Mouse (Mus musculus) neural tube, embryonic 14.5 days (tissue): ENCODE data around the gene Zbed6. TPM values are rescaled to one million over a fixed set of nuclear protein-coding genes. Genes with fewer than 3 reads are reported as not detected.
"Not testable (repeated sequence)": the region's sequence is repeated elsewhere in the genome, so short reads cannot be mapped to it uniquely, and the experiment has no call there.

Experiments used
- ATAC-seq: fragments of 200-750 bp; cut with Nextera tagmentation; 2 replicates; pipeline ENCODE4 v1.8.0; 2017; ENCODE audit warnings: low read depth, mild to moderate bottlenecking, moderate TSS enrichment, moderate library complexity
- H3K27ac ChIP-seq: fragments of 300-500 bp; sonication (generic); 2 replicates; pipeline ENCODE4 v1.5.1; 2014; ENCODE audit warnings: low read depth, mild to moderate bottlenecking, control low read depth, low read length, moderate library complexity, mixed read lengths
- H3K27me3 ChIP-seq: fragments of 300-500 bp; sonication (generic); 2 replicates; pipeline ENCODE4 v1.6.1; 2014; ENCODE audit warnings: low read length; ENCODE audit not compliant: control insufficient read depth, insufficient read depth
- H3K36me3 ChIP-seq: fragments of 300-500 bp; sonication (generic); 2 replicates; pipeline ENCODE4 v1.6.1; 2014; ENCODE audit warnings: low read length, mixed read lengths; ENCODE audit not compliant: control insufficient read depth, insufficient read depth
- H3K4me1 ChIP-seq: fragments of 300-500 bp; sonication (generic); 2 replicates; pipeline ENCODE4 v1.6.1; 2014; ENCODE audit warnings: low read length; ENCODE audit not compliant: control insufficient read depth, insufficient read depth
- H3K4me2 ChIP-seq: fragments of 300-500 bp; sonication (generic); 2 replicates; pipeline ENCODE4 v1.6.1; 2014; ENCODE audit warnings: mild to moderate bottlenecking, low read depth, low read length, control low read depth
- H3K4me3 ChIP-seq: fragments of 300-500 bp; sonication (generic); 2 replicates; pipeline ENCODE4 v1.5.1; 2014; ENCODE audit warnings: low read depth, low read length, control low read depth, mixed read lengths
- H3K9ac ChIP-seq: fragments of 300-500 bp; sonication (generic); replicated peaks from 2 replicates; pipeline ENCODE4 v1.6.1; 2014; ENCODE audit warnings: low read depth, mild to moderate bottlenecking, control low read depth, low read length, mixed read lengths
- H3K9me3 ChIP-seq: fragments of 300-500 bp; sonication (generic); 2 replicates; pipeline ENCODE4 v1.6.1; 2016; ENCODE audit warnings: low read length; ENCODE audit not compliant: control insufficient read depth
- WGBS: fragments of 180-500 bp; shearing (Covaris S2); extraction: QIAGEN DNeasy Blood & Tissue Kit; methylation state at CpG from one replicate; pipeline ENCODE4 v1.1.7; 2014; 5-methylcytosine and 5-hydroxymethylcytosine counted together
- polyA plus RNA-seq: library from polyadenylated mRNA; unstranded; fragments of >200 nt; fragmentation: Nextera tagmentation; extraction: Ambion mirVana; gene quantifications from 2 replicates; pipeline ENCODE4 v1.2.1, GENCODE M21; 2014

Zbed6 gene
- polyA plus RNA-seq, 1 experiment from 2014 or later = not detected

DNA sequence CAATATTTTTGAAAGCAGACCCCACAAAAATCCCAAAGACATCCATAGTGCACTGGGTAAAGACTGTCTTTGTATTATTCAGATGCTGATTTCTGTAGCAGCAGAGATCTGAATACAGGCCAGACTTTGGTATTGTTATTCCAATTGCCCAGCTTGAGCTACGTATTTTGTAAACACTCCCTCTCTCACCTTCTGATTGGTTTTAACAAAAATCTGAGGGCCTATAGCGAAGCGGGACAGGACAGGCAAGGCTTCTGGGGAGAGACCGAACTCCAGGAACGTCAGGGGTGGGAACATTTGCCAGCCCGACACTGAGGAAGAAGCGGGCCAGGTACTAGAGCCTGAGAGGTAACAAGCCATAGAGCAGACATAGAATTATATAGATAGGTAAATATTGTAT, 7.0 kb upstream of the Zbed6 start:
- H3K9ac ChIP-seq = no peak overlapping the region
- WGBS = 37% methylated on average over 7 of the region's 7 CpGs
- H3K9me3 ChIP-seq = no peaks in the 10 kb centered on the region

DNA sequence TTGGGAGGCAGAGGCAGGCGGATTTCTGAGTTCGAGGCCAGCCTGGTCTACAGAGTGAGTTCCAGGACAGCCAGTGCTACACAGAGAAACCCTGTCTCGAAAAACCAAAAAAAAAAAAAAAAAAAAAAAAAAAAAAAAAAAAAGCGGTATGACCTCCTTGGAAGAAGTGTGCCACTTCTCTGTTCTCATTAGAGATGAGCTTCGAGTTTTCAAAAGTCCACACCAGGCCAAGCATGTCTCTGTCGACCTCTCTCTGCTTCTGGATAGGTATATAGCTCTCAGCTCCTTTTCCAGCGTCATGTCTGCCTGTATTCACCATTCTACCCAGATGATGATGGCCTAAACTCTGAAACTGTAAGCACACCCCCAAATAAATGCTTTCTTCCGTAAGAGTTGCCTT, 5.0 kb upstream of the Zbed6 start:
- H3K9ac ChIP-seq, H3K9me3 ChIP-seq, H3K27me3 ChIP-seq, H3K4me2 ChIP-seq, H3K27ac ChIP-seq, H3K4me3 ChIP-seq, H3K36me3 ChIP-seq, ATAC-seq, H3K4me1 ChIP-seq: not testable (repeated sequence)
- 85% methylated on average over 5 of the region's 8 CpGs for WGBS

More for the DNA sequence above, 7.0 kb upstream of the Zbed6 start:
- H3K27me3 ChIP-seq = no peaks in the 10 kb centered on the region
- no peaks in the 10 kb centered on the region for H3K36me3 ChIP-seq
- no peak overlapping the region for H3K4me3 ChIP-seq
- no peak for ATAC-seq
- H3K4me1 ChIP-seq = no peaks in the 10 kb centered on the region
- H3K4me2 ChIP-seq = no peak overlapping the region
- H3K27ac ChIP-seq = no peak overlapping the region

DNA sequence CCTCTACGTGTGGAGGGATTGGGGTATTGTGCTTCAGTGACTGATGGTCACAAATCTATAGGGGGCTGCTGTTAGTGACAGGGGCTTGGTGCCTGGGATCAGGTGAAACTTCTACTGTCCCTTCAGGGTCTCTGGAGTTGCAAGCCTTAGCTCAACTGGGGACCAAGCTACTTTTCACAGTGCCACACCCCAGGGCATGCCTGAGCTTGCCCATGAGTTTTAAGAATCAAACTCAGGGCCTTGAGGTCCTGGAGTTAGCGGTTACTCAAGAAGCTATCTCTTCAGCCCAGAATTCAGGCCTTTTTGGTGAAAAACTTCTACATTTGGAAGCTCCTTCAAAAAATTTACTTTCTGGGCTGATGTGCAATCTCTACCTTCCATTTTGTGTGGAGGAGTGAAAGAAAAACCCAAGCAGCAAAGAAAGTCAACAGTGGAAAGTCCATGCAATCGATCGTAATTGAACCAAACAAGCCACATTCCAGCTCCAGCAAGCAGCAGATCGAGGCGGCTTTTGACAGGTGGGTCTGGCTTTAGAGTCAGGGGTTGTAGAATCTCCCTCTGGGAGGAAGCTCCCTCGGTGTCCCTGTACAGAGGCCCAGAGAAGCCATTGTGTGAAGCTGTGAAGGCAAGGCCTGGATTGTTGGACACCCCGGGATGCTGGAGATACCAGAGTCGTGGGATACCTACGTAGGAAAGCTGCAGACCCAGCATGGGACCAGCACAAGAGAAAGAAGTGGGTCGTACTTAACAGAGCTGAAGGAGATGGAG, 3.7 kb upstream of the Zbed6 start:
- WGBS = 70% methylated on average over 11 of the region's 11 CpGs
- no peak for ATAC-seq
- H3K9ac ChIP-seq = no peak overlapping the region

DNA sequence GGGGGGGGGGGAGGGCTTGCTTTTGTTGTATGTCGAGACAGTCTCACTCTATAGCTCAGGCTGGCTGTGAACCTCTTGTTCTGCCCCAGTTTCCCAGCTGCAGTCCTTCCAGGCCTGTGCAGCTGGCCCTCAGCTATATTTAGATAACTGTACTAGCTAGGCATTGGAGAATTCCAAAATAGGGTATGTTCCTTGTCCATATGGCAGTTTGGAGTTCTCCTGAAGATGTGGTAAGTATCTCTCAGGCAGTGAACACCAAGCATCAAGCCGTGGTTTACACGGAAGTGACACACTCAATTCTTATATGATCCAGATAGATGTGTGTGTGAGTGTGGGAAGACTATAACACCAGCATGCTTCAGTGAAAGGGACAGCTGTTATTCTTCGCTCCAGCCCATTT, 2.7 kb upstream of the Zbed6 start:
- ATAC-seq = no peak

More for the DNA sequence above, 3.7 kb upstream of the Zbed6 start:
- Histone ChIP-seq H3K4me3 (no peak overlapping the region), H3K27ac (no peak overlapping the region), H3K9me3 (no peaks in the 10 kb centered on the region), H3K4me1 (peaks cover 5% of the 10 kb centered on the region; the same call in 1 of the 2 replicates), H3K36me3 (no peaks in the 10 kb centered on the region), H3K4me2 (no peak overlapping the region), H3K27me3 (no peaks in the 10 kb centered on the region)

DNA sequence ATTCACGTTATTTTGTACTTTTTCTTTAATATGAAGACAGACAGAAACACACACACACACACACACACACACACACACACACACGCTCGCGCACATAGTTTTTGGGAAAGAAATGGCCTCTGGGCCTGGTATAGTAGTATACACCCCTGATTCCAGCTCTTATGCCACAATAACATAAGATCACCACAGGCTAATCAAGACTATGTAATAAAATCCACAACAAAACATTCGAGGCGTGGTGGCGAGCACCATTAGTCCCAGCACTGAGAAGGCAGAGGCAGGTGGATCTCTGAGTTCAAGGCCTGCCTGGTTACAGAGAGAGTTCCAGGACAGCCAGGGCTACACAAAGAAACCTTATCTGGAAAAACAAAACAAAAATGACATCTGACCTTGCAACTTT, 2.3 kb upstream of the Zbed6 start:
- H3K27me3 ChIP-seq = no peaks in the 10 kb centered on the region
- ATAC-seq = no peak
- peaks cover 19% of the 10 kb centered on the region for H3K4me1 ChIP-seq
- 0 out of 2 replicates have a peak, but pooled peaks cover 4% of the 10 kb centered on the region for H3K36me3 ChIP-seq
- H3K4me2 ChIP-seq = no peak overlapping the region
- WGBS = 95% methylated on average over 7 of the region's 7 CpGs
- H3K4me3 ChIP-seq = no peak overlapping the region
- no peak overlapping the region for H3K9ac ChIP-seq
- H3K9me3 ChIP-seq = no peaks in the 10 kb centered on the region
- no peak overlapping the region for H3K27ac ChIP-seq

More for the DNA sequence above, 2.7 kb upstream of the Zbed6 start:
- Histone ChIP-seq H3K27me3 (no peaks in the 10 kb centered on the region), H3K4me1 (peaks cover 15% of the 10 kb centered on the region), H3K9ac (no peak overlapping the region), H3K4me3 (no peak overlapping the region), H3K9me3 (no peaks in the 10 kb centered on the region), H3K27ac (no peak overlapping the region), H3K36me3 (0 out of 2 replicates have a peak, but pooled peaks cover 2% of the 10 kb centered on the region), H3K4me2 (no peak overlapping the region)
- 76% methylated on average over 4 of the region's 4 CpGs for WGBS

DNA sequence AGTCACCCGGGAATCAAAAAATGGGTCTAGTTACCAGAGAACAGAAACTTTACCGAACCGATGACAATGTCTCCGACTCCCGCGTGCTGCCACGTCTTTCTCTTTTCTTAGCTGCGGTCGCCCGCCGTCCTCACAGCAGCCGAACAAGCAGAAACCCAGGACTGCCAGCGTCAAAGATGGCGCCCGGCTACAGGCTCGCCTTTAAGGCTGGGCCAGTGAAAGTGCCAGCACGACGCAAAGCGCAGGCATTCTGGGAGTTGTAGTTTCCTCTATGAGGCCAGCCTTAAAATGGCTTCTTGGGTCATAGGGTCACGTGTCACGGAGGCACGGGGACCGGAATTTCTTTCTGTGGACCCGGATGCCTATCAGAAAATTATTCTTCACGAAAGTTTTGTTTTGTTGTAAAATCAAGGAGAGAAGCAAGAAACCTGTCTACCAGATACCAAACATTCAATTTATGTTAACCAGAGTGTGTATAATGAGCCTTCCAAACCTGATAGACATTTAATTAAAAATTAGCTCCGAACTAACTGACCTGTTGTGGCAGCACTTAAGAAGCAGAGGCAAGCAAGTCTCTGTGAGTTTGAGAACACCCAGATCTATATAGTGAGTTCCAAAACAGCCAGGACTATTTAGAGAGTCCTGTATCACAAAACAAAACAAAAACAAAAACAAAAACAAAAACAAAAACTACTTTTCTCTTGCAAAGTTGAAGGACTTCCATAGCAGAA, 683 bp upstream of the Zbed6 start, which contains the start of gene Gm38394:
Gene Gm38394, minus strand, starts transcription at position 116 of the 731 bp plus-strand sequence.
- H3K9me3 ChIP-seq = no peaks in the 10 kb centered on the region
- WGBS = 2% methylated on average over 26 of the region's 26 CpGs
- ATAC-seq = peak; percentile 99
- peak within 1 kb of the TSS; percentile 66 for H3K4me3 ChIP-seq
- H3K27me3 ChIP-seq = no peaks in the 10 kb centered on the region
- H3K27ac ChIP-seq = peak within 1 kb of the TSS; percentile 92
- H3K4me2 ChIP-seq = peak within 1 kb of the TSS; percentile 86
- peaks cover 32% of the 10 kb centered on the region for H3K4me1 ChIP-seq
- peak within 1 kb of the TSS; percentile 76 for H3K9ac ChIP-seq
- H3K36me3 ChIP-seq = peaks cover 7% of the 10 kb centered on the region; the same call in 1 of the 2 replicates

DNA sequence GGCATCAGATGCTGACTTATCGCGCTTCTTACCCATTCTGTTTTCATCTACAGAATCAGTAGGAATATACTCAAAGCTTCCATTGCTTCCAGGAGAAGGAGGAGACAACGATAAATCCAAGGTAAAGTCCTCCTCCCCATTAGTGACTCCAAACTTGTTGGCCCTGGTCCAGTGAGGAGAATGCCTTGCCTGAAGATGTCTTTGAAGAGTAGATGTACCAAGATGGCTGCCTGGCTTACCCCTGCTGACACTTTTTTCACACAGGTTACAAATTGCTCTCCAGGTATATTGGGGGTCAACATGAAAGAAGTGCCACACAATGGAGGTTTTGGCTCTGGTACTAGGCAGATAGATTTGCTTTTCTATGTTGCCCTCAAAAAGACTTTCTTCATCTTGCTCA, 1.8 kb downstream of the Zbed6 start:
- H3K4me1 ChIP-seq = peaks cover 34% of the 10 kb centered on the region
- 77% methylated on average over 3 of the region's 3 CpGs for WGBS
- no peak overlapping the region for H3K4me2 ChIP-seq

DNA sequence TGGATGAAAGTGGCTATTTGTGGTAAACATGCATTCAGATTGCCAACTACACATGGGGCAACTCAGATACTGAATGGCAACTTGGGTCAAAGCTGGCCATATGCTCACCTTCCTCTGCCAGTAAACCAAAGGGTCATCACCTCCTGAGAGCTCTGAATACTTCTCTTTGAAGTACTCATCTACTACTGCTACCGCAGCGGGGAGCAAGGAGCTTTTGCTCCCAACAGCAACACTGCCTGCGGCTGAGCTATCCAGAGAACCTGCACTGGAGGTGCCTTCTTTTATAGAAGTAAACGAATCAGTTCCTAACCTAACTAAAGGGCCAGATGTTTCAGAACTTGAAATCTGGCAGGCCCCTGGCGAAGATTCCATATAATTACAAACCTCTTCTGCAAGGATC, 3.9 kb downstream of the Zbed6 start:
- 43% methylated on average over 5 of the region's 5 CpGs for WGBS
- no peak overlapping the region for H3K4me2 ChIP-seq
- peaks cover 34% of the 10 kb centered on the region for H3K4me1 ChIP-seq

More for the DNA sequence above, 1.8 kb downstream of the Zbed6 start:
- Histone ChIP-seq H3K4me3 (no peak overlapping the region), H3K9me3 (no peaks in the 10 kb centered on the region), H3K27ac (no peak overlapping the region), H3K36me3 (peaks cover 7% of the 10 kb centered on the region; the same call in 1 of the 2 replicates), H3K9ac (no peak overlapping the region), H3K27me3 (no peaks in the 10 kb centered on the region)
- no peak for ATAC-seq

DNA sequence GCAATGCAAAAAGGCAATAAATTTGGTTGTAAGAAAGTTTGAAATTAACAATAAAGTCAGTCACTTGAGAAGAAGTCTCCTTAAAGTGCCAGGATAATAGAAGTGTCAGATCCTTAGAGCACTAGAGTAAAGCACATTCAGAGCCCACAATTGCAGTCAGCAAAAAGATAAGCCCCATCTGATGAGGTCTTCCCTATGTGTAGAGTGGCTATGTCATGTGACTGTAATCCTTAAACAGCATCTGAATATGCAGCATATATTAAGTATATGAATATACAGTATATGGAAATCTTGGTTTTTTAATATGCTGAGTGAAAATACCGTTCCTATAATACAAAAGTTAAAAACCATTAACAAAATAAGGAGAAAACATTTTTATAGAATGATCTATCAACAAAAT, 7.7 kb downstream of the Zbed6 start:
- H3K27ac ChIP-seq = no peak overlapping the region
- H3K9me3 ChIP-seq = no peaks in the 10 kb centered on the region
- H3K27me3 ChIP-seq = no peaks in the 10 kb centered on the region
- no peak overlapping the region for H3K4me3 ChIP-seq
- 96% methylated on average over 1 of the region's 1 CpGs for whole genome bisulfite sequencing
- peaks cover 16% of the 10 kb centered on the region for H3K4me1 ChIP-seq
- H3K4me2 ChIP-seq = no peak overlapping the region
- ATAC-seq = no peak
- peaks cover 3% of the 10 kb centered on the region; the same call in 1 of the 2 replicates for H3K36me3 ChIP-seq
- H3K9ac ChIP-seq = no peak overlapping the region

More for the DNA sequence above, 3.9 kb downstream of the Zbed6 start:
- H3K4me3 ChIP-seq = no peak overlapping the region
- no peak overlapping the region for H3K27ac ChIP-seq
- H3K9me3 ChIP-seq = no peaks in the 10 kb centered on the region
- peaks cover 7% of the 10 kb centered on the region; the same call in 1 of the 2 replicates for H3K36me3 ChIP-seq
- H3K27me3 ChIP-seq = no peaks in the 10 kb centered on the region
- no peak for ATAC-seq
- no peak overlapping the region for H3K9ac ChIP-seq
